Mouse (Mus musculus): Measurements from ENCODE around the gene Acta2. TPM values are rescaled to one million over a fixed set of nuclear protein-coding genes. Genes with fewer than 3 reads are reported as not detected.

Gene Acta2
- polyA plus RNA-seq, 1 experiment, result 432 TPM

- Histone ChIP-seq H3K4me1 (ENCODE audit: control insufficient read depth, insufficient read depth, insufficient read length, low read length) (peaks cover 2% of the 10 kb centered on the region; the same call in 1 of the 2 replicates), H3K36me3 (ENCODE audit: control insufficient read depth, insufficient read depth, low read length) (peaks cover 29% of the 10 kb centered on the region), H3K4me3 (ENCODE audit: low read depth, low read length) (no peak overlapping the region), H3K27ac (ENCODE audit: insufficient read depth, low read depth, low read length) (no peak overlapping the region), H3K27me3 (ENCODE audit: control insufficient read depth, insufficient read depth, low read length) (no peaks in the 10 kb centered on the region)
- no peak for TF ChIP-seq CTCF (IDR thresholded peaks at IDR 0.05; ENCODE audit: extremely low read depth, insufficient read length, insufficient replicate concordance, low read depth, low read length)
- TF ChIP-seq POLR2A (IDR thresholded peaks at IDR 0.05; ENCODE audit: low read depth, low read length), result no peak
- WGBS, result 85% methylated on average over 7 of the region's 7 CpGs
Measured at GRCm38 (mm10) chr19:34231596-34231995, 23.8 kb downstream of the Acta2 start.

- Histone ChIP-seq H3K36me3 (ENCODE audit: control insufficient read depth, insufficient read depth, low read length) (peaks cover 17% of the 10 kb centered on the region), H3K27ac (ENCODE audit: insufficient read depth, low read depth, low read length) (no peak overlapping the region), H3K27me3 (ENCODE audit: control insufficient read depth, insufficient read depth, low read length) (no peaks in the 10 kb centered on the region), H3K4me3 (ENCODE audit: low read depth, low read length) (no peak overlapping the region), H3K4me1 (ENCODE audit: control insufficient read depth, insufficient read depth, insufficient read length, low read length) (peaks cover 14% of the 10 kb centered on the region; the same call in 1 of the 2 replicates)
- WGBS, result 89% methylated on average over 3 of the region's 3 CpGs
- TF ChIP-seq CTCF (IDR thresholded peaks at IDR 0.05; ENCODE audit: extremely low read depth, insufficient read length, insufficient replicate concordance, low read depth, low read length), result no peak
- no peak for TF ChIP-seq POLR2A (IDR thresholded peaks at IDR 0.05; ENCODE audit: low read depth, low read length)
Measured at GRCm38 (mm10) chr19:34222805-34223204, 32.6 kb downstream of the Acta2 start.

GRCm38 (mm10) chr19:34220732-34221380 is 34.5 kb downstream of the Acta2 start:
- WGBS, result 50% methylated on average over 3 of the region's 3 CpGs

GRCm38 (mm10) chr19:34219260-34219968 is 36.0 kb downstream of the Acta2 start:
- H3K36me3 ChIP-seq (ENCODE audit: control insufficient read depth, insufficient read depth, low read length), result peaks cover 8% of the 10 kb centered on the region; the same call in 1 of the 2 replicates
- 84% methylated on average over 5 of the region's 5 CpGs for WGBS

More at GRCm38 (mm10) chr19:34220732-34221380, 34.5 kb downstream of the Acta2 start:
- Histone ChIP-seq H3K27ac (ENCODE audit: insufficient read depth, low read depth, low read length) (no peak overlapping the region), H3K4me3 (ENCODE audit: low read depth, low read length) (no peak overlapping the region), H3K4me1 (ENCODE audit: control insufficient read depth, insufficient read depth, insufficient read length, low read length) (peaks cover 12% of the 10 kb centered on the region; the same call in 1 of the 2 replicates), H3K36me3 (ENCODE audit: control insufficient read depth, insufficient read depth, low read length) (peaks cover 8% of the 10 kb centered on the region; the same call in 1 of the 2 replicates), H3K27me3 (ENCODE audit: control insufficient read depth, insufficient read depth, low read length) (no peaks in the 10 kb centered on the region)
- TF ChIP-seq CTCF (IDR thresholded peaks at IDR 0.05; ENCODE audit: extremely low read depth, insufficient read length, insufficient replicate concordance, low read depth, low read length), result no peak
- TF ChIP-seq POLR2A (IDR thresholded peaks at IDR 0.05; ENCODE audit: low read depth, low read length), result no peak

GRCm38 (mm10) chr19:34217761-34218160 is 37.6 kb downstream of the Acta2 start:
- TF ChIP-seq POLR2A (IDR thresholded peaks at IDR 0.05; ENCODE audit: low read depth, low read length), result no peak
- TF ChIP-seq CTCF (IDR thresholded peaks at IDR 0.05; ENCODE audit: extremely low read depth, insufficient read length, insufficient replicate concordance, low read depth, low read length), result no peak
- WGBS, result 77% methylated on average over 3 of the region's 3 CpGs
- no peak overlapping the region for H3K4me3 ChIP-seq (ENCODE audit: low read depth, low read length)

More at GRCm38 (mm10) chr19:34219260-34219968, 36.0 kb downstream of the Acta2 start:
- TF ChIP-seq CTCF (IDR thresholded peaks at IDR 0.05; ENCODE audit: extremely low read depth, insufficient read length, insufficient replicate concordance, low read depth, low read length) (no peak), POLR2A (IDR thresholded peaks at IDR 0.05; ENCODE audit: low read depth, low read length) (no peak)
- no peak overlapping the region for H3K4me3 ChIP-seq (ENCODE audit: low read depth, low read length)
- no peak overlapping the region for H3K27ac ChIP-seq (ENCODE audit: insufficient read depth, low read depth, low read length)
- H3K4me1 ChIP-seq (ENCODE audit: control insufficient read depth, insufficient read depth, insufficient read length, low read length), result peaks cover 14% of the 10 kb centered on the region; the same call in 1 of the 2 replicates
- no peaks in the 10 kb centered on the region for H3K27me3 ChIP-seq (ENCODE audit: control insufficient read depth, insufficient read depth, low read length)

GRCm38 (mm10) chr19:34216956-34217355 is 38.4 kb downstream of the Acta2 start:
- no peak overlapping the region for H3K27ac ChIP-seq (ENCODE audit: insufficient read depth, low read depth, low read length)
- H3K4me1 ChIP-seq (ENCODE audit: control insufficient read depth, insufficient read depth, insufficient read length, low read length), result peaks cover 35% of the 10 kb centered on the region
- no peak overlapping the region for H3K4me3 ChIP-seq (ENCODE audit: low read depth, low read length)
- H3K27me3 ChIP-seq (ENCODE audit: control insufficient read depth, insufficient read depth, low read length), result no peaks in the 10 kb centered on the region
- WGBS, result 75% methylated on average over 5 of the region's 5 CpGs
- peaks cover 8% of the 10 kb centered on the region; the same call in 1 of the 2 replicates for H3K36me3 ChIP-seq (ENCODE audit: control insufficient read depth, insufficient read depth, low read length)
- no peak for TF ChIP-seq CTCF (IDR thresholded peaks at IDR 0.05; ENCODE audit: extremely low read depth, insufficient read length, insufficient replicate concordance, low read depth, low read length)
- TF ChIP-seq POLR2A (IDR thresholded peaks at IDR 0.05; ENCODE audit: low read depth, low read length), result no peak

More at GRCm38 (mm10) chr19:34217761-34218160, 37.6 kb downstream of the Acta2 start:
- no peaks in the 10 kb centered on the region for H3K27me3 ChIP-seq (ENCODE audit: control insufficient read depth, insufficient read depth, low read length)
- no peak overlapping the region for H3K27ac ChIP-seq (ENCODE audit: insufficient read depth, low read depth, low read length)
- H3K36me3 ChIP-seq (ENCODE audit: control insufficient read depth, insufficient read depth, low read length), result peaks cover 8% of the 10 kb centered on the region; the same call in 1 of the 2 replicates
- H3K4me1 ChIP-seq (ENCODE audit: control insufficient read depth, insufficient read depth, insufficient read length, low read length), result peaks cover 28% of the 10 kb centered on the region; the same call in 1 of the 2 replicates

- WGBS, result 20% methylated on average over 4 of the region's 4 CpGs
- TF ChIP-seq POLR2A (IDR thresholded peaks at IDR 0.05; ENCODE audit: low read depth, low read length), result no peak
- peak overlapping the region; percentile 44 for H3K27ac ChIP-seq (ENCODE audit: insufficient read depth, low read depth, low read length)
Measured at GRCm38 (mm10) chr19:34214136-34214535, 41.3 kb downstream of the Acta2 start.

More at GRCm38 (mm10) chr19:34214136-34214535, 41.3 kb downstream of the Acta2 start:
- no peaks in the 10 kb centered on the region for H3K27me3 ChIP-seq (ENCODE audit: control insufficient read depth, insufficient read depth, low read length)
- no peak overlapping the region for H3K4me3 ChIP-seq (ENCODE audit: low read depth, low read length)
- peaks cover 32% of the 10 kb centered on the region for H3K4me1 ChIP-seq (ENCODE audit: control insufficient read depth, insufficient read depth, insufficient read length, low read length)
- no peaks in the 10 kb centered on the region for H3K36me3 ChIP-seq (ENCODE audit: control insufficient read depth, insufficient read depth, low read length)
